In the genomic region with DNA sequence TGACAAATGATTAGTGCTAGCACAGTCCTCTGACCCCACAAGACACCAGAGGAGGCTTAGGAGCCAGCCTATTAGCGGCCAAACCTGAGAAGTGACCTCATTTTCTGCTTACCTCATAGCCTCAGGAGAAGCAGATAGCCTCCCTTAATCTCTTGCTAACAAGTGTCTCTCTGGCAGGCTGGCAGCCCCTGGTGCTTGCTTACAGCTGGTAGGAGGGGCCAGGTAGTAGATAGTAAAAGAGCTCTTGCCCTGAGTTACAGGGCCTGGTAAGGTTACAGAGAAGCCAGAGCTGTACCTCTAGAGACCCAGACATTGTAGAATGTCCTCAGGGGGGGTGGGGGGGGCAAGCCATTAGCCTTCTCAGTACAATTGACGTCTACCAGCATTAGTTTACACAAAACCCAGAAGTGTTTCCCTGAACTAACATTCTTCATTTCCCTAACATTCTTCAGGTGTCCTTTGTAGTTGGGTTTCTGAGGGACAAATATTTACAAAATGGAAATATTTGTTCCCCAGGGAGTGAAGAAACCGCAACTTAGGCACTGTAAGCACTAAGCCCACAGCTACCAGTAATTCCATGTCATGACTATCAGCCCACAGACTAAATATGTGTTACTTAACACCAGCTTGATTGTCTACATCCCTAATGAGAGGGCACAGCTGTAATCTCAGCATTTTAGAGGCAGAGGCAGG, we compare ENCODE assay signal across 12 mouse cellular contexts. TPM values are rescaled to one million over a fixed set of nuclear protein-coding genes. Genes with fewer than 3 reads are reported as not detected.
DNase-seq lines count a peak whose midpoint lies in the region; ATAC-seq and TF ChIP-seq lines count a peak whose summit lies in the region.
"Had no signal": no experiment of that assay in that cellular context is flagged by ENCODE, and none has a peak within 500 bp of the region (broad histone marks: within the 10 kb centered on the region; RNA-seq: fewer than 3 reads in every experiment).

No protein-coding gene starts in this region.

- no peak for DNase-seq in lung, embryonic 14.5 days
- DNase-seq in lung, adult 2 months: no peak
- peak; percentile 21 for DNase-seq in stomach, postnatal 0 days (ENCODE audit: low spot score)
- DNase-seq in embryo, embryonic 11 days: no peak
- DNase-seq in adrenal gland, postnatal 36 days: no peak
- no peak for DNase-seq in cerebellum, adult 18-20 months
- DNase-seq: cerebellum, adult 11 months; right cerebral cortex, postnatal 14 days had no signal

- no peak overlapping the region for H3K9ac ChIP-seq in lung, embryonic 14.5 days
- no peak overlapping the region for H3K9ac ChIP-seq in heart, embryonic 14.5 days (ENCODE audit: low read length)
- no peak overlapping the region for H3K9ac ChIP-seq in lung, embryonic 16.5 days (ENCODE audit: low read length)
- H3K9ac ChIP-seq in stomach, postnatal 0 days (ENCODE audit: low read length): no peak overlapping the region
- H3K9ac ChIP-seq: embryonic facial prominence, embryonic 15.5 days had no signal

- peak overlapping the region; percentile 55; the same call in 1 of the 2 replicates for H3K27ac ChIP-seq in lung, embryonic 14.5 days (ENCODE audit: low read depth)
- H3K27ac ChIP-seq in heart, embryonic 14.5 days (replicated peaks in 1 of 2; ENCODE audit: control insufficient read depth in 1 of 2, insufficient read depth in 1 of 2, low read depth in 2 of 2, low read length in 2 of 2): peak overlapping the region; percentile 63 to 65
- H3K27ac ChIP-seq in lung, embryonic 16.5 days (ENCODE audit: low read length): no peak overlapping the region
- no peak overlapping the region for H3K27ac ChIP-seq in stomach, postnatal 0 days (replicated peaks)
- H3K27ac ChIP-seq: embryonic facial prominence, embryonic 15.5 days had no signal

- H3K9me3 ChIP-seq in lung, embryonic 14.5 days (ENCODE audit: low read depth, low read length): no peaks in the 10 kb centered on the region
- no peaks in the 10 kb centered on the region for H3K9me3 ChIP-seq in heart, embryonic 14.5 days (ENCODE audit: control insufficient read depth, low read length)
- no peaks in the 10 kb centered on the region for H3K9me3 ChIP-seq in lung, embryonic 16.5 days (ENCODE audit: control insufficient read depth, low read length)
- no peaks in the 10 kb centered on the region for H3K9me3 ChIP-seq in stomach, postnatal 0 days (ENCODE audit: control insufficient read depth, low read length)
- H3K9me3 ChIP-seq: embryonic facial prominence, embryonic 15.5 days; megakaryocyte, embryonic 14.5 days had no signal

- no peak overlapping the region for H3K4me2 ChIP-seq in lung, embryonic 14.5 days
- no peak overlapping the region for H3K4me2 ChIP-seq in heart, embryonic 14.5 days (ENCODE audit: low read length)
- no peak overlapping the region for H3K4me2 ChIP-seq in lung, embryonic 16.5 days (ENCODE audit: low read depth, low read length)
- no peak overlapping the region for H3K4me2 ChIP-seq in stomach, postnatal 0 days (replicated peaks; ENCODE audit: low read depth)
- H3K4me2 ChIP-seq: embryonic facial prominence, embryonic 15.5 days had no signal

- ATAC-seq in lung, embryonic 14.5 days (ENCODE audit: insufficient read depth): peak; percentile 57
- no peak for ATAC-seq in heart, embryonic 14.5 days (ENCODE audit: insufficient number of reproducible peaks, insufficient read depth, low FRiP score, low read depth)
- ATAC-seq in lung, embryonic 16.5 days (ENCODE audit: low read depth): peak; percentile 37
- no peak for ATAC-seq in stomach, postnatal 0 days (ENCODE audit: low FRiP score, low TSS enrichment)

- WGBS in lung, embryonic 14.5 days: 22% methylated on average over 3 of the region's 3 CpGs
- WGBS in lung, adult 2 months: 43% methylated on average over 3 of the region's 3 CpGs
- 34% methylated on average over 3 of the region's 3 CpGs for WGBS in heart, embryonic 14.5 days
- 28% methylated on average over 3 of the region's 3 CpGs for WGBS in lung, embryonic 16.5 days
- 32% methylated on average over 3 of the region's 3 CpGs for WGBS in stomach, postnatal 0 days

- TF ChIP-seq CTCF in lung, embryonic 14.5 days (IDR thresholded peaks at IDR 0.05; ENCODE audit: low read depth): no peak
- no peak for TF ChIP-seq CTCF in lung, adult 2 months (IDR thresholded peaks at IDR 0.05; ENCODE audit: insufficient read depth, low read length)
- no peak for TF ChIP-seq CTCF in stomach, postnatal 0 days (IDR thresholded peaks at IDR 0.05; ENCODE audit: low read depth)

- H3K4me1 ChIP-seq in lung, embryonic 14.5 days (ENCODE audit: insufficient read depth): peaks cover 13% of the 10 kb centered on the region
- H3K4me1 ChIP-seq in lung, adult 2 months (ENCODE audit: control insufficient read depth, insufficient read depth, low read length): 0 out of 2 replicates have a peak, but pooled peaks cover 2% of the 10 kb centered on the region
- H3K4me1 ChIP-seq in heart, embryonic 14.5 days (ENCODE audit: control insufficient read depth in 2 of 2, insufficient read depth in 2 of 2, low read length in 2 of 2): peaks cover 32 to 66% of the 10 kb centered on the region in 2 experiments
- peaks cover 14% of the 10 kb centered on the region for H3K4me1 ChIP-seq in lung, embryonic 16.5 days (replicated peaks; ENCODE audit: control insufficient read depth, insufficient read depth, low read length)
- no peaks in the 10 kb centered on the region for H3K4me1 ChIP-seq in stomach, postnatal 0 days (replicated peaks; ENCODE audit: control insufficient read depth, insufficient read depth)

- no peak for TF ChIP-seq POLR2A in lung, adult 2 months (IDR thresholded peaks at IDR 0.05; ENCODE audit: borderline replicate concordance, extremely low read depth, low read depth, low read length)

- no peak for TF ChIP-seq EP300 in stomach, postnatal 0 days (optimal IDR thresholded peaks at IDR 0.05)

- no peaks in the 10 kb centered on the region for H3K27me3 ChIP-seq in lung, embryonic 14.5 days (ENCODE audit: insufficient read depth, low read length)
- no peaks in the 10 kb centered on the region for H3K27me3 ChIP-seq in heart, embryonic 14.5 days (ENCODE audit: control insufficient read depth, insufficient read depth, low read length)
- H3K27me3 ChIP-seq in lung, embryonic 16.5 days (ENCODE audit: control insufficient read depth, insufficient read depth, low read depth, low read length): no peaks in the 10 kb centered on the region
- no peaks in the 10 kb centered on the region for H3K27me3 ChIP-seq in stomach, postnatal 0 days (ENCODE audit: control insufficient read depth, insufficient read depth, low read length)
- H3K27me3 ChIP-seq: embryonic facial prominence, embryonic 15.5 days had no signal

- H3K4me3 ChIP-seq in lung, embryonic 14.5 days (ENCODE audit: low read depth, low read length): no peak overlapping the region
- no peak overlapping the region for H3K4me3 ChIP-seq in lung, adult 2 months (replicated peaks; ENCODE audit: extremely low read depth, low read depth, low read length)
- H3K4me3 ChIP-seq in heart, embryonic 14.5 days (ENCODE audit: control insufficient read depth in 1 of 2, insufficient read depth in 1 of 2, low read depth in 1 of 2, low read length in 2 of 2): no peak overlapping the region
- no peak overlapping the region for H3K4me3 ChIP-seq in lung, embryonic 16.5 days (ENCODE audit: low read length)
- H3K4me3 ChIP-seq in stomach, postnatal 0 days (ENCODE audit: low read depth, low read length): no peak overlapping the region
- H3K4me3 ChIP-seq: embryonic facial prominence, embryonic 15.5 days had no signal

- no peaks in the 10 kb centered on the region for H3K36me3 ChIP-seq in lung, embryonic 14.5 days (ENCODE audit: insufficient read depth)
- no peaks in the 10 kb centered on the region for H3K36me3 ChIP-seq in heart, embryonic 14.5 days (ENCODE audit: control insufficient read depth, insufficient read depth, low read length)
- H3K36me3 ChIP-seq in lung, embryonic 16.5 days (ENCODE audit: control insufficient read depth, insufficient read depth, low read length): no peaks in the 10 kb centered on the region
- no peaks in the 10 kb centered on the region for H3K36me3 ChIP-seq in stomach, postnatal 0 days (ENCODE audit: control insufficient read depth, insufficient read depth, low read length)
- H3K36me3 ChIP-seq: embryonic facial prominence, embryonic 15.5 days had no signal

RNA-seq across cellular contexts. Expression of a gene that starts 5.0 kb away (rescaled TPM):
- 1.2 and 1.6 TPM in 2 replicates for polyA plus RNA-seq in lung, embryonic 14.5 days (2014; fragmentation: Nextera tagmentation; extraction: Ambion mirVana)
- polyA plus RNA-seq in lung, adult 2 months (2012; rRNA removed): 5.7 and 7.6 TPM in 2 replicates
- polyA plus RNA-seq in heart, embryonic 14.5 days (2014; fragmentation: Nextera tagmentation; extraction: Ambion mirVana): 1.2 and 1.7 TPM in 2 replicates
- 2.4 and 2.5 TPM in 2 replicates for polyA plus RNA-seq in lung, embryonic 16.5 days (2015; fragmentation: Nextera tagmentation; extraction: Ambion mirVana)
- 2.8 and 2.9 TPM in 2 replicates for polyA plus RNA-seq in stomach, postnatal 0 days (2015; fragmentation: Nextera tagmentation; extraction: Ambion mirVana)
- 1 to 10 TPM; 1.6 TPM for total RNA-seq in adrenal gland, postnatal 36 days (2021)

RNA-seq across cellular contexts. Expression of a gene that starts 12.0 kb away (rescaled TPM):
- 45.0 and 48.2 TPM in 2 replicates for polyA plus RNA-seq in lung, embryonic 14.5 days (2014; fragmentation: Nextera tagmentation; extraction: Ambion mirVana)
- polyA plus RNA-seq in lung, adult 2 months (2012; rRNA removed): 11.6 and 25.8 TPM in 2 replicates
- polyA plus RNA-seq in heart, embryonic 14.5 days (2014; fragmentation: Nextera tagmentation; extraction: Ambion mirVana): 17.0 and 20.2 TPM in 2 replicates
- 36.5 and 37.0 TPM in 2 replicates for polyA plus RNA-seq in lung, embryonic 16.5 days (2015; fragmentation: Nextera tagmentation; extraction: Ambion mirVana)
- 14.7 and 16.0 TPM in 2 replicates for polyA plus RNA-seq in stomach, postnatal 0 days (2015; fragmentation: Nextera tagmentation; extraction: Ambion mirVana)
- total RNA-seq in adrenal gland, postnatal 36 days (2021): 10 to 100 TPM; 16.4 to 19.5 TPM

Comparison
In these comparisons a context has a peak if more than half of its experiments do, and no peak if none do; other contexts are left out.
1. H3K27ac ChIP-seq: peak in lung, embryonic 14.5 days (single experiment) and heart, embryonic 14.5 days (2 of 2); none in lung, embryonic 16.5 days (single experiment) and stomach, postnatal 0 days (single experiment).
2. ATAC-seq: peak in lung, embryonic 14.5 days (single experiment) and lung, embryonic 16.5 days (single experiment); none in heart, embryonic 14.5 days (single experiment) and stomach, postnatal 0 days (single experiment).